Mouse (Mus musculus) neural tube, embryonic 14.5 days (tissue): ENCODE data around the gene Nrxn3. TPM values are rescaled to one million over a fixed set of nuclear protein-coding genes. Genes with fewer than 3 reads are reported as not detected.
A peak's percentile ranks its signal among the peaks of the same experiment; 100 is the strongest.

Source experiments
- ATAC-seq: fragments of 200-750 bp; cut with Nextera tagmentation; 2 replicates; pipeline ENCODE4 v1.8.0; 2017; ENCODE audit warnings: low read depth, mild to moderate bottlenecking, moderate TSS enrichment, moderate library complexity
- H3K27ac ChIP-seq: fragments of 300-500 bp; sonication (generic); 2 replicates; pipeline ENCODE4 v1.5.1; 2014; ENCODE audit warnings: low read depth, mild to moderate bottlenecking, control low read depth, low read length, moderate library complexity, mixed read lengths
- H3K27me3 ChIP-seq: fragments of 300-500 bp; sonication (generic); 2 replicates; pipeline ENCODE4 v1.6.1; 2014; ENCODE audit warnings: low read length; ENCODE audit not compliant: control insufficient read depth, insufficient read depth
- H3K36me3 ChIP-seq: fragments of 300-500 bp; sonication (generic); 2 replicates; pipeline ENCODE4 v1.6.1; 2014; ENCODE audit warnings: low read length, mixed read lengths; ENCODE audit not compliant: control insufficient read depth, insufficient read depth
- H3K4me1 ChIP-seq: fragments of 300-500 bp; sonication (generic); 2 replicates; pipeline ENCODE4 v1.6.1; 2014; ENCODE audit warnings: low read length; ENCODE audit not compliant: control insufficient read depth, insufficient read depth
- H3K4me2 ChIP-seq: fragments of 300-500 bp; sonication (generic); 2 replicates; pipeline ENCODE4 v1.6.1; 2014; ENCODE audit warnings: mild to moderate bottlenecking, low read depth, low read length, control low read depth
- H3K4me3 ChIP-seq: fragments of 300-500 bp; sonication (generic); 2 replicates; pipeline ENCODE4 v1.5.1; 2014; ENCODE audit warnings: low read depth, low read length, control low read depth, mixed read lengths
- H3K9ac ChIP-seq: fragments of 300-500 bp; sonication (generic); replicated peaks from 2 replicates; pipeline ENCODE4 v1.6.1; 2014; ENCODE audit warnings: low read depth, mild to moderate bottlenecking, control low read depth, low read length, mixed read lengths
- H3K9me3 ChIP-seq: fragments of 300-500 bp; sonication (generic); 2 replicates; pipeline ENCODE4 v1.6.1; 2016; ENCODE audit warnings: low read length; ENCODE audit not compliant: control insufficient read depth
- WGBS: fragments of 180-500 bp; shearing (Covaris S2); extraction: QIAGEN DNeasy Blood & Tissue Kit; methylation state at CpG from one replicate; pipeline ENCODE4 v1.1.7; 2014; 5-methylcytosine and 5-hydroxymethylcytosine counted together
- polyA plus RNA-seq: library from polyadenylated mRNA; unstranded; fragments of >200 nt; fragmentation: Nextera tagmentation; extraction: Ambion mirVana; gene quantifications from 2 replicates; pipeline ENCODE4 v1.2.1, GENCODE M21; 2014

Nrxn3 gene
- polyA plus RNA-seq, 1 experiment from 2014 or later, result 159 TPM

DNA sequence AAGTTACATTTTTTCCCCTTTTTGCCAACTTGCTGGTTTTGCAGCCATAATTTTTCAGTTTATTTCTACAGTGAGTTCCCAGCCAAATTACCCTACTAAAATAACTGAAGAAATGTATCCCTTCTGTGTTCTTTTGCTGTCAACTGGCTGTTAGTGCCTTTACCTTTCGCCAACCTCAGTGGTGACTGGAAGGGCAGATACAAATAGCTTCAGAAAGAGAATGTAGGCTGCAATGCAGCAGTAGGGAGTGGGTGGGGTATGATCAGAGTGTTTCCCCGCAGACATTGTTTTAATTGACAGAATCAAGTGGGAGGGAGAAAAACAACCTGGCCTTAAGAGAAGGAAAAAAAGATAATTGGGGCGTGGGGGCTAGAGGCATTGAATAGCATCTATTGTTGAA is 1337.1 kb downstream of the Nrxn3 start:
- H3K27me3 ChIP-seq, result no peaks in the 10 kb centered on the region
- ATAC-seq, result no peak
- no peak overlapping the region for H3K4me2 ChIP-seq
- H3K36me3 ChIP-seq, result no peaks in the 10 kb centered on the region
- 86% methylated on average over 3 of the region's 3 CpGs for WGBS
- no peaks in the 10 kb centered on the region for H3K4me1 ChIP-seq
- H3K9me3 ChIP-seq, result no peaks in the 10 kb centered on the region
- H3K4me3 ChIP-seq, result no peak overlapping the region
- H3K27ac ChIP-seq, result no peak overlapping the region
- H3K9ac ChIP-seq, result no peak overlapping the region

GRCm38 (mm10) chr12:90061312-90061711 is 1338.6 kb downstream of the Nrxn3 start:
- Histone ChIP-seq H3K4me2 (no peak overlapping the region), H3K9ac (no peak overlapping the region), H3K27ac (no peak overlapping the region), H3K36me3 (no peaks in the 10 kb centered on the region), H3K4me3 (no peak overlapping the region), H3K4me1 (no peaks in the 10 kb centered on the region), H3K27me3 (no peaks in the 10 kb centered on the region), H3K9me3 (no peaks in the 10 kb centered on the region)
- peak; percentile 58 for ATAC-seq
- WGBS, result 14% methylated on average over 3 of the region's 3 CpGs

DNA sequence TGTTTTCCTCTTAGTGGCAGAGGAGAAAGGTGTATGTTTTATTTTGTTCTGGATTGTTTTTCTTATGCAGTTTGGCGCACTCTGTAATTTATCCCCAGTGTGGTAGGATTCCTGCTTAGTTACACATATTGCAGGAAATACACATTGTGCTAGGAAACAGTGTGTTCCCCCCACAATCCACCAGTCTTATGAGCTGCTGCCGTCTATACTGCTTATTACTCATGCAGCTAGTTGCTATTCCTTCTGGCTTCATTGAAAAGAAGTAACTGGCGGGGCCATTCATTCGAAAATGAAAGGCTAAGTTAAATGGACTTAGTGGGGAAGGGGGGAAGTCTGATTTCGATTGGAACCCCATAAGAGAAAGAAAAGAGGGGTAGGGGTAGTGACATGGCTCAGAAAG is 1339.5 kb downstream of the Nrxn3 start:
- H3K4me3 ChIP-seq, result no peak overlapping the region
- no peak overlapping the region for H3K9ac ChIP-seq
- 47% methylated on average over 5 of the region's 5 CpGs for WGBS
- H3K27ac ChIP-seq, result no peak overlapping the region
- no peak for ATAC-seq
- no peak overlapping the region for H3K4me2 ChIP-seq
- no peaks in the 10 kb centered on the region for H3K36me3 ChIP-seq
- no peaks in the 10 kb centered on the region for H3K4me1 ChIP-seq
- no peaks in the 10 kb centered on the region for H3K9me3 ChIP-seq
- H3K27me3 ChIP-seq, result no peaks in the 10 kb centered on the region

DNA sequence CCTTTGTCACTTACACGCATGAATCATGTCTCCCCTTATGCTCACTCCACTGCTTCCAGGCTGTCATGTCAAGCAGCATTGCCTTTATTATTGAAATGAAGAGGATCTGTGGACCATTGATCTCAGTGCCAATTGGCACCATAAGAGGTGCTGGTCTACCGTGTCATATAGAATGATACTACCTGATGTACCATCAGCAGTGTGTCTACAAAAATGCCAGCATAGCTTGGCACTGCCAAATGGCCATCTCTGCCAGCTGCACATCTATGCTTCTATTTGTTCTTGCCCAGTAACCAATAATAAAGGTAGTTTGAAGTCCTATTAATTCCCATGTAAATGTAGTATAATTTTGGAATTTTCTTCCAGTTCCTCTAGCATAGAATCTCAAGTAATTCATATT is 1340.8 kb downstream of the Nrxn3 start:
- Histone ChIP-seq H3K9ac (no peak overlapping the region), H3K27me3 (no peaks in the 10 kb centered on the region), H3K9me3 (no peaks in the 10 kb centered on the region), H3K36me3 (no peaks in the 10 kb centered on the region), H3K27ac (no peak overlapping the region), H3K4me3 (no peak overlapping the region), H3K4me1 (no peaks in the 10 kb centered on the region), H3K4me2 (no peak overlapping the region)
- WGBS, result 76% methylated on average over 2 of the region's 2 CpGs
- 0 out of 2 replicates have a peak, but pooled peaks have one; percentile 28 for ATAC-seq

DNA sequence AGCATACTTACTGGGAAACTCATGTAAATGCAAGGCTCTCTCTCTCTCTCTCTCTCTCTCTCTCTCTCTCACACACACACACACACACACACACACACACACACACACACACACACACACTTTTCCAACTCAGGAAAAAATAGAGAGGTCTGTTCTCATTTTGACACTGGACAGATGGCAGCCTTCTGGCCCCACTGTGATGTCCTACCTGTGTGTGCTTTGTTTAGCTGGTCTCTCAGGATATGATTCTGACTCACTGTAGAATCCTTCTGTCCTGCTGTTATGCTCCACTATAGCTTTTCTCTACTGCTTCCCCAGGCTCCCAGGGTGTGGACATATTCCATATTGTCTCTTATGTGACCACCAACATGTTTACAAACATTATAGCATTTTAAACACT is 1363.2 kb downstream of the Nrxn3 start:
- H3K9me3 ChIP-seq, result no peaks in the 10 kb centered on the region
- H3K4me3 ChIP-seq, result no peak overlapping the region
- no peaks in the 10 kb centered on the region for H3K27me3 ChIP-seq
- H3K27ac ChIP-seq, result no peak overlapping the region
- no peaks in the 10 kb centered on the region for H3K4me1 ChIP-seq
- ATAC-seq, result no peak
- no peak overlapping the region for H3K9ac ChIP-seq
- H3K36me3 ChIP-seq, result no peaks in the 10 kb centered on the region
- no peak overlapping the region for H3K4me2 ChIP-seq

DNA sequence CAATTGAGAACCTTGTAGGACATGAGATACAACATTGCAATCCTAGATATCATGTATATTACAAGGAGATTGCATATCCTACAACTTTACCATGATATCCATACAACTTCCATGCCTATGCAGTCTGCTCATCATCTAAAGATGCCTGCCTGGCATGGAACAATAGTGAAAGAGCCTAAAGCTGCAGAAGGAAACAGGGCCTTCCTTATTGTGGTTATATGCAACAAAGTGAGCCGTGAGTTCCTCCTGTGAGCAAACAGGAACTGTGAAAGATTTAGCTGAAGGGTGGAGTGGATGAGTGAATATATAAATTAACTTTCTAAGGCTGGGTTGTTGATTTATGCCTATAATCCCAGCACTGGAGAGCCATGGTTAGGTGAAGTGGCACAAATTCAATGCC is 1373.1 kb downstream of the Nrxn3 start:
- Histone ChIP-seq H3K4me1 (no peaks in the 10 kb centered on the region), H3K27me3 (no peaks in the 10 kb centered on the region), H3K27ac (no peak overlapping the region), H3K36me3 (no peaks in the 10 kb centered on the region), H3K4me2 (no peak overlapping the region), H3K9me3 (no peaks in the 10 kb centered on the region), H3K9ac (no peak overlapping the region), H3K4me3 (no peak overlapping the region)
- ATAC-seq, result no peak
- WGBS, result 72% methylated on average over 1 of the region's 1 CpGs

DNA sequence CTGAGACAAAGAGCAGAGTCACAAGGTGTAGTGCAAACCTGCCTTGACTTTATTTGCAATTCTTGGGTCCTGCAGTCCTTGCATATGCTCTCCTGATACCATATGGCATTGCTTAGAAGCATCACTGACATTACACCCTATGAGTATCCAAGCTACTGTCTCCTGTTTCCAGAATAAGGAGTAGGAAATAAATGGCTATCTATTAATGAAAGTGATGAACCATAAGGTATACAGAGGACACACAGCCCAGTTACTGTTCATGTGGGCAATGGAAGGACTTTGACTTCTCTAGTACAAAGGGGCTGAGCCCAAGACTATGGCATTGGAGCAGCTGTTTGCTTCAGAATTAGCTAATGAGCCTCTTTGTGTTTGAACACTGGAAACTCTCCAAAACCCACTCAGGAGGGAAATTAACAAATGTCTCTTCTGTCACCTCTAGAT is 1390.7 kb downstream of the Nrxn3 start:
- H3K27ac ChIP-seq, result peak overlapping the region; percentile 44; the same call in 1 of the 2 replicates

GRCm38 (mm10) chr12:90131927-90132869 is 1409.5 kb downstream of the Nrxn3 start:
- peaks cover 8% of the 10 kb centered on the region; the same call in 1 of the 2 replicates for H3K4me1 ChIP-seq
- H3K27me3 ChIP-seq, result no peaks in the 10 kb centered on the region
- no peaks in the 10 kb centered on the region for H3K9me3 ChIP-seq
- ATAC-seq, result peak; percentile 86
- H3K27ac ChIP-seq, result 0 out of 2 replicates have a peak overlapping the region, but pooled peaks have one; percentile 12
- H3K36me3 ChIP-seq, result no peaks in the 10 kb centered on the region
- WGBS, result 33% methylated on average over 5 of the region's 5 CpGs
- H3K9ac ChIP-seq, result no peak overlapping the region
- no peak overlapping the region for H3K4me2 ChIP-seq
- H3K4me3 ChIP-seq, result no peak overlapping the region

More for the DNA sequence above, 1390.7 kb downstream of the Nrxn3 start:
- Histone ChIP-seq H3K4me3 (no peak overlapping the region), H3K4me2 (no peak overlapping the region), H3K4me1 (no peaks in the 10 kb centered on the region; the same call in 1 of the 2 replicates), H3K9ac (no peak overlapping the region), H3K9me3 (no peaks in the 10 kb centered on the region), H3K36me3 (no peaks in the 10 kb centered on the region), H3K27me3 (no peaks in the 10 kb centered on the region)
- ATAC-seq, result peak; percentile 89

GRCm38 (mm10) chr12:90142011-90142410 is 1419.3 kb downstream of the Nrxn3 start:
- H3K27me3 ChIP-seq, result no peaks in the 10 kb centered on the region
- WGBS, result 58% methylated on average over 2 of the region's 2 CpGs
- H3K4me1 ChIP-seq, result peaks cover 2% of the 10 kb centered on the region; the same call in 1 of the 2 replicates
- H3K4me2 ChIP-seq, result no peak overlapping the region
- ATAC-seq, result no peak
- H3K4me3 ChIP-seq, result no peak overlapping the region
- no peak overlapping the region for H3K9ac ChIP-seq
- no peaks in the 10 kb centered on the region for H3K9me3 ChIP-seq
- no peak overlapping the region for H3K27ac ChIP-seq
- no peaks in the 10 kb centered on the region for H3K36me3 ChIP-seq
